Mouse (Mus musculus) bone marrow macrophage, adult 2 months (primary cell): ENCODE measurements around the gene Ep400.

Source experiments
- CTCF ChIP-seq: IDR thresholded peaks from 2 replicates; pipeline ENCODE4 v1.5.1; 2012; ENCODE audit warnings: low read depth, mild to moderate bottlenecking, low read length, moderate library complexity
- POLR2A ChIP-seq: IDR thresholded peaks from 2 replicates; pipeline ENCODE4 v1.6.1; 2012; ENCODE audit warnings: mild to moderate bottlenecking, low read depth, low read length, borderline replicate concordance

DNA sequence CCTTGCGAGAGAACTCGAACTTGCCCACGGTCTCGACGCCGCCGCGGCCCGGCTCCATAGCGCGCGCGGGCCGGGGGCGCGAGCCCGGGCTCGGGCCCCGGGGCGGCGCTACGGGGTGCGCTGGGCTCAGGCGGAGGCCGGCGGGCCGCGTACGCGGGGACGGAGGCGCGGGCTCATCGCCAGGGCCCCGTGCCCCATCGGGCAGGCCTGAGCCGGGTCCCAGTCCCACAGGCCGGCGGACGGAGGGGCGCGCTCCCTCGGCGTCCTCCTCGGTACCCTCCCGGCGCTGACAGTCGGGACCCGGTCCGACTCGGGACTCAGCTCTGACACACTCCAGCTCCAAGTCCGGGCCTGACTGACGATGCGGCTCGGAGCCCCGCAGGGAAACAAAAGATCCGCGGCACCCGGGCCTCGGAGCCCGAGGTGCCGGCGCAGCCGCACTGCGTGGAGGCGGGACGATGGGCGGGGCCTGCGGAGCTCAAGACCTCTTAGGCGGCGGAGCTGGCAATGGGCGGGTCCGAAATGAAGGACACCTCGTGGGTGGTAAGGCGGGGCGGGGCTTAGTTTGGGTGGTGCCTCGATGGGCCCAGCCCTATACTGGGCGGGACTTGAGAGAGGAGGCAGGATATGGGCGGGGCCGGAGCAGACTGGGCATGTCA, 39.3 kb upstream of the Ep400 start, which contains the start of gene Ulk1:
- TF ChIP-seq CTCF = no peak
- TF ChIP-seq POLR2A = peak; percentile 88; the same call in 1 of the 2 replicates
